Mouse (Mus musculus): ENCODE results near the gene Nfxl1.

Nfxl1 gene

GRCm38 (mm10) chr5:72501763-72502162, 57.7 kb downstream of the Nfxl1 start:
- no peak for DNase-seq (ENCODE audit: low read depth, low spot score)

- no peak for DNase-seq (ENCODE audit: low read depth, low spot score)
Measured at GRCm38 (mm10) chr5:72498271-72498670, 61.2 kb downstream of the Nfxl1 start.

GRCm38 (mm10) chr5:72496756-72497155, 62.7 kb downstream of the Nfxl1 start:
- no peak for DNase-seq (ENCODE audit: low read depth, low spot score)

GRCm38 (mm10) chr5:72493906-72494305, 65.6 kb downstream of the Nfxl1 start:
- DNase-seq (ENCODE audit: low read depth, low spot score) = peak; percentile 8

- DNase-seq (ENCODE audit: low read depth, low spot score) = no peak
Measured at GRCm38 (mm10) chr5:72491232-72491631, 68.3 kb downstream of the Nfxl1 start.

GRCm38 (mm10) chr5:72480456-72480855, 79.0 kb downstream of the Nfxl1 start:
- DNase-seq (ENCODE audit: low read depth, low spot score) = no peak

GRCm38 (mm10) chr5:72472317-72473009, 87.0 kb downstream of the Nfxl1 start:
- DNase-seq (ENCODE audit: low read depth, low spot score) = no peak

GRCm38 (mm10) chr5:72471746-72472145, 87.7 kb downstream of the Nfxl1 start:
- no peak for DNase-seq (ENCODE audit: low read depth, low spot score)

GRCm38 (mm10) chr5:72464932-72465331, 94.6 kb downstream of the Nfxl1 start:
- DNase-seq (ENCODE audit: low read depth, low spot score) = no peak

Measured in retina, adult 2 months (tissue).